Mouse (Mus musculus) midbrain, embryonic 16.5 days (tissue): ENCODE data around the gene Dnajb13. TPM values are rescaled to one million over a fixed set of nuclear protein-coding genes. Genes with fewer than 3 reads are reported as not detected.

Experiments
- ATAC-seq: fragments of 200-750 bp; cut with Nextera tagmentation; 2 replicates; pipeline ENCODE4 v1.8.0; 2017; ENCODE audit warnings: moderate TSS enrichment
- H3K27ac ChIP-seq: fragments of 300-500 bp; sonication (generic); 2 replicates; pipeline ENCODE4 v1.5.1; 2014; ENCODE audit warnings: mild to moderate bottlenecking, low read length, mixed read lengths
- H3K27me3 ChIP-seq: fragments of 300-500 bp; sonication (generic); 2 replicates; pipeline ENCODE4 v1.6.1; 2014; ENCODE audit warnings: low read depth, low read length, mixed read lengths; ENCODE audit not compliant: control insufficient read depth, insufficient read depth
- H3K36me3 ChIP-seq: fragments of 300-500 bp; sonication (generic); 2 replicates; pipeline ENCODE4 v1.6.1; 2014; ENCODE audit warnings: mild to moderate bottlenecking, low read length, moderate library complexity, mixed read lengths; ENCODE audit not compliant: control insufficient read depth, insufficient read depth
- H3K4me1 ChIP-seq: fragments of 300-500 bp; sonication (generic); 2 replicates; pipeline ENCODE4 v1.6.1; 2014; ENCODE audit warnings: mild to moderate bottlenecking, low read length, mixed read lengths; ENCODE audit not compliant: control insufficient read depth, insufficient read depth
- H3K4me2 ChIP-seq: fragments of 300-500 bp; sonication (generic); 2 replicates; pipeline ENCODE4 v1.6.1; 2014; ENCODE audit warnings: mild to moderate bottlenecking, low read length, mixed read lengths
- H3K4me3 ChIP-seq: fragments of 300-500 bp; sonication (generic); 2 replicates; pipeline ENCODE4 v1.5.1; 2014; ENCODE audit warnings: low read depth, mild to moderate bottlenecking, low read length, moderate library complexity, mixed read lengths
- H3K9ac ChIP-seq: fragments of 300-500 bp; sonication (generic); 2 replicates; pipeline ENCODE4 v1.6.1; 2014; ENCODE audit warnings: low read depth, low read length, mixed read lengths
- H3K9me3 ChIP-seq: fragments of 300-500 bp; sonication (generic); replicated peaks from 2 replicates; pipeline ENCODE4 v1.6.1; 2014; ENCODE audit warnings: mild to moderate bottlenecking, low read length, mixed read lengths; ENCODE audit not compliant: control insufficient read depth, poor library complexity, severe bottlenecking
- WGBS: fragments of 180-500 bp; shearing (Covaris S2); extraction: QIAGEN DNeasy Blood & Tissue Kit; methylation state at CpG from one replicate; pipeline ENCODE4 v1.1.7; 2014; 5-methylcytosine and 5-hydroxymethylcytosine counted together
- polyA plus RNA-seq: library from polyadenylated mRNA; unstranded; fragments of >200 nt; fragmentation: Nextera tagmentation; extraction: Ambion mirVana; gene quantifications from 2 replicates; pipeline ENCODE4 v1.2.1, GENCODE M21; 2015

The Dnajb13 gene
- polyA plus RNA-seq, 1 experiment from 2014 or later: 3.9 TPM

GRCm38 (mm10) chr7:100522222-100522621 is 7.5 kb upstream of the Dnajb13 start:
- H3K4me1 ChIP-seq: no peaks in the 10 kb centered on the region
- WGBS: 75% methylated on average over 3 of the region's 3 CpGs
- no peaks in the 10 kb centered on the region for H3K9me3 ChIP-seq
- H3K4me2 ChIP-seq: no peak overlapping the region
- no peak overlapping the region for H3K4me3 ChIP-seq
- H3K27me3 ChIP-seq: no peaks in the 10 kb centered on the region
- ATAC-seq: no peak
- H3K27ac ChIP-seq: no peak overlapping the region
- H3K9ac ChIP-seq: no peak overlapping the region
- no peaks in the 10 kb centered on the region for H3K36me3 ChIP-seq

- 19% methylated on average over 10 of the region's 10 CpGs for WGBS
- H3K4me1 ChIP-seq: no peaks in the 10 kb centered on the region
- H3K27me3 ChIP-seq: no peaks in the 10 kb centered on the region
- no peak overlapping the region for H3K4me3 ChIP-seq
- H3K36me3 ChIP-seq: no peaks in the 10 kb centered on the region
- H3K9me3 ChIP-seq: no peaks in the 10 kb centered on the region
- H3K9ac ChIP-seq: no peak overlapping the region
- no peak overlapping the region for H3K27ac ChIP-seq
- H3K4me2 ChIP-seq: 0 out of 2 replicates have a peak overlapping the region, but pooled peaks have one; percentile 2
- ATAC-seq: no peak
Observed at GRCm38 (mm10) chr7:100520663-100521285, 6.0 kb upstream of the Dnajb13 start.

- Histone ChIP-seq H3K4me3 (no peak overlapping the region), H3K9ac (no peak overlapping the region), H3K4me2 (no peak overlapping the region), H3K27me3 (no peaks in the 10 kb centered on the region), H3K36me3 (no peaks in the 10 kb centered on the region), H3K27ac (no peak overlapping the region), H3K4me1 (no peaks in the 10 kb centered on the region), H3K9me3 (no peaks in the 10 kb centered on the region)
- no peak for ATAC-seq
- WGBS: 70% methylated on average over 7 of the region's 7 CpGs
Observed at GRCm38 (mm10) chr7:100520204-100520603, 5.4 kb upstream of the Dnajb13 start.

- 86% methylated on average over 8 of the region's 8 CpGs for WGBS
- H3K4me3 ChIP-seq: no peak overlapping the region
Observed at GRCm38 (mm10) chr7:100511602-100512001, 3.2 kb downstream of the Dnajb13 start.

GRCm38 (mm10) chr7:100508670-100509069 is 6.1 kb downstream of the Dnajb13 start:
- H3K36me3 ChIP-seq: no peaks in the 10 kb centered on the region
- H3K4me2 ChIP-seq: no peak overlapping the region
- no peaks in the 10 kb centered on the region for H3K9me3 ChIP-seq
- H3K27me3 ChIP-seq: no peaks in the 10 kb centered on the region
- H3K4me3 ChIP-seq: no peak overlapping the region
- no peak overlapping the region for H3K27ac ChIP-seq
- H3K4me1 ChIP-seq: no peaks in the 10 kb centered on the region
- no peak overlapping the region for H3K9ac ChIP-seq
- 87% methylated on average over 3 of the region's 3 CpGs for WGBS
- ATAC-seq: no peak

More at GRCm38 (mm10) chr7:100511602-100512001, 3.2 kb downstream of the Dnajb13 start:
- Histone ChIP-seq H3K27me3 (no peaks in the 10 kb centered on the region), H3K9ac (no peak overlapping the region), H3K4me1 (no peaks in the 10 kb centered on the region), H3K9me3 (no peaks in the 10 kb centered on the region), H3K27ac (no peak overlapping the region), H3K36me3 (no peaks in the 10 kb centered on the region), H3K4me2 (no peak overlapping the region)
- ATAC-seq: no peak

GRCm38 (mm10) chr7:100506494-100506893 is 8.3 kb downstream of the Dnajb13 start:
- Histone ChIP-seq H3K9ac (no peak overlapping the region), H3K9me3 (no peaks in the 10 kb centered on the region), H3K4me2 (no peak overlapping the region), H3K27ac (no peak overlapping the region), H3K4me3 (no peak overlapping the region), H3K36me3 (no peaks in the 10 kb centered on the region), H3K27me3 (no peaks in the 10 kb centered on the region), H3K4me1 (no peaks in the 10 kb centered on the region)
- no peak for ATAC-seq
- WGBS: 78% methylated on average over 4 of the region's 4 CpGs

- Histone ChIP-seq H3K4me3 (no peak overlapping the region), H3K27ac (no peak overlapping the region), H3K36me3 (no peaks in the 10 kb centered on the region), H3K27me3 (no peaks in the 10 kb centered on the region), H3K9ac (no peak overlapping the region), H3K4me1 (no peaks in the 10 kb centered on the region), H3K4me2 (no peak overlapping the region), H3K9me3 (no peaks in the 10 kb centered on the region)
- no peak for ATAC-seq
- 86% methylated on average over 13 of the region's 13 CpGs for WGBS
Observed at GRCm38 (mm10) chr7:100504740-100505487, 9.8 kb downstream of the Dnajb13 start.

GRCm38 (mm10) chr7:100503076-100503475 is 11.7 kb downstream of the Dnajb13 start:
- WGBS: 96% methylated on average over 5 of the region's 5 CpGs
- H3K27me3 ChIP-seq: no peaks in the 10 kb centered on the region
- H3K4me2 ChIP-seq: no peak overlapping the region
- H3K27ac ChIP-seq: no peak overlapping the region
- no peak for ATAC-seq
- no peaks in the 10 kb centered on the region for H3K36me3 ChIP-seq
- H3K4me3 ChIP-seq: no peak overlapping the region
- no peaks in the 10 kb centered on the region for H3K9me3 ChIP-seq
- no peaks in the 10 kb centered on the region for H3K4me1 ChIP-seq
- no peak overlapping the region for H3K9ac ChIP-seq

- whole genome bisulfite sequencing: 85% methylated on average over 7 of the region's 7 CpGs
- Histone ChIP-seq H3K4me3 (no peak overlapping the region), H3K4me1 (no peaks in the 10 kb centered on the region), H3K4me2 (no peak overlapping the region), H3K9me3 (no peaks in the 10 kb centered on the region), H3K36me3 (no peaks in the 10 kb centered on the region), H3K9ac (no peak overlapping the region), H3K27ac (no peak overlapping the region), H3K27me3 (no peaks in the 10 kb centered on the region)
- no peak for ATAC-seq
Observed at GRCm38 (mm10) chr7:100502374-100502922, 12.3 kb downstream of the Dnajb13 start.
